Mouse (Mus musculus): ENCODE measurements around the gene Olfr1240. TPM values are rescaled to one million over a fixed set of nuclear protein-coding genes. Genes with fewer than 3 reads are reported as not detected.

Gene Olfr1240
- polyA plus RNA-seq (2016; fragmentation: Nextera tagmentation; extraction: Ambion mirVana) = not detected in 2 replicates

- H3K4me1 ChIP-seq = no peaks in the 10 kb centered on the region
- H3K27ac ChIP-seq (replicated peaks) = no peak within 1 kb of the TSS
- 86% methylated on average over 3 of the region's 3 CpGs for whole genome bisulfite sequencing
- H3K4me3 ChIP-seq = no peak within 1 kb of the TSS
- no peaks in the 10 kb centered on the region for H3K9me3 ChIP-seq (replicated peaks)
- no peak for DNase-seq (ENCODE audit: low spot score)
- no peaks in the 10 kb centered on the region for H3K36me3 ChIP-seq
- H3K27me3 ChIP-seq (ENCODE audit: low read depth, poor library complexity, severe bottlenecking) = no peaks in the 10 kb centered on the region
These were observed at the start of gene Olfr1240 for GRCm38 (mm10) chr2:89442900-89443299. Gene Olfr1240, minus strand, starts transcription at chr2:89443000.

- Histone ChIP-seq H3K36me3 (no peaks in the 10 kb centered on the region), H3K27ac (replicated peaks) (no peak within 1 kb of the TSS), H3K4me1 (no peaks in the 10 kb centered on the region)
These were observed 44.2 kb upstream of the Olfr1240 start, which contains the start of gene Olfr1241 for GRCm38 (mm10) chr2:89487026-89487425. Gene Olfr1241, minus strand, starts transcription at chr2:89487126.

GRCm38 (mm10) chr2:89420307-89420706, 22.5 kb downstream of the Olfr1240 start, which contains the start of gene Olfr1239:
Gene Olfr1239, minus strand, starts transcription at chr2:89420407.
- Histone ChIP-seq H3K27ac (replicated peaks) (no peak within 1 kb of the TSS), H3K36me3 (no peaks in the 10 kb centered on the region), H3K4me1 (no peaks in the 10 kb centered on the region), H3K27me3 (ENCODE audit: low read depth, poor library complexity, severe bottlenecking) (no peaks in the 10 kb centered on the region), H3K9me3 (replicated peaks) (no peaks in the 10 kb centered on the region), H3K4me3 (no peak within 1 kb of the TSS)
- 93% methylated on average over 2 of the region's 2 CpGs for WGBS
- no peak for DNase-seq (ENCODE audit: low spot score)

More at GRCm38 (mm10) chr2:89487026-89487425, 44.2 kb upstream of the Olfr1240 start, which contains the start of gene Olfr1241:
- Histone ChIP-seq H3K27me3 (ENCODE audit: low read depth, poor library complexity, severe bottlenecking) (no peaks in the 10 kb centered on the region), H3K9me3 (replicated peaks) (no peaks in the 10 kb centered on the region), H3K4me3 (no peak within 1 kb of the TSS)
- no peak for DNase-seq (ENCODE audit: low spot score)

- H3K4me3 ChIP-seq = no peak overlapping the region
- H3K4me1 ChIP-seq = no peaks in the 10 kb centered on the region
- DNase-seq (ENCODE audit: low spot score) = no peak
- no peaks in the 10 kb centered on the region for H3K36me3 ChIP-seq
- H3K9me3 ChIP-seq (replicated peaks) = no peaks in the 10 kb centered on the region
- WGBS = 92% methylated on average over 1 of the region's 1 CpGs
- H3K27me3 ChIP-seq (ENCODE audit: low read depth, poor library complexity, severe bottlenecking) = no peaks in the 10 kb centered on the region
- no peak overlapping the region for H3K27ac ChIP-seq (replicated peaks)
These were observed 28.2 kb downstream of the Olfr1240 start for GRCm38 (mm10) chr2:89414557-89414956.

GRCm38 (mm10) chr2:89409576-89409975, 33.2 kb downstream of the Olfr1240 start, which contains the start of gene Olfr1238:
Gene Olfr1238, minus strand, starts transcription at chr2:89409676.
- H3K4me3 ChIP-seq = no peak within 1 kb of the TSS
- H3K4me1 ChIP-seq = no peaks in the 10 kb centered on the region
- DNase-seq (ENCODE audit: low spot score) = no peak
- no peaks in the 10 kb centered on the region for H3K9me3 ChIP-seq (replicated peaks)
- no peaks in the 10 kb centered on the region for H3K36me3 ChIP-seq
- WGBS = 95% methylated on average over 2 of the region's 2 CpGs
- no peaks in the 10 kb centered on the region for H3K27me3 ChIP-seq (ENCODE audit: low read depth, poor library complexity, severe bottlenecking)
- H3K27ac ChIP-seq (replicated peaks) = no peak within 1 kb of the TSS

GRCm38 (mm10) chr2:89400882-89401281, 41.9 kb downstream of the Olfr1240 start:
- Histone ChIP-seq H3K9me3 (replicated peaks) (no peaks in the 10 kb centered on the region), H3K4me1 (no peaks in the 10 kb centered on the region), H3K36me3 (no peaks in the 10 kb centered on the region), H3K4me3 (no peak overlapping the region), H3K27me3 (ENCODE audit: low read depth, poor library complexity, severe bottlenecking) (no peaks in the 10 kb centered on the region), H3K27ac (replicated peaks) (no peak overlapping the region)
- WGBS = 84% methylated on average over 1 of the region's 1 CpGs
- DNase-seq (ENCODE audit: low spot score) = no peak

Other genes starting within 250 kb of the Olfr1240 start
- gene Olfr1226, start 243.0 kb downstream of the Olfr1240 start, polyA plus RNA-seq (2016; fragmentation: Nextera tagmentation; extraction: Ambion mirVana) = not detected in 2 replicates
- not detected in 2 replicates for gene Olfr1228, start 188.9 kb downstream of the Olfr1240 start, polyA plus RNA-seq (2016; fragmentation: Nextera tagmentation; extraction: Ambion mirVana)
- gene Olfr1229, start 155.0 kb downstream of the Olfr1240 start, polyA plus RNA-seq (2016; fragmentation: Nextera tagmentation; extraction: Ambion mirVana) = not detected in 2 replicates
- not detected in 2 replicates for gene Olfr1230, start 145.7 kb downstream of the Olfr1240 start, polyA plus RNA-seq (2016; fragmentation: Nextera tagmentation; extraction: Ambion mirVana)
- not detected in 2 replicates for gene Olfr1231, start 135.9 kb downstream of the Olfr1240 start, polyA plus RNA-seq (2016; fragmentation: Nextera tagmentation; extraction: Ambion mirVana)
- not detected in 2 replicates for gene Olfr1232, start 113.3 kb downstream of the Olfr1240 start, polyA plus RNA-seq (2016; fragmentation: Nextera tagmentation; extraction: Ambion mirVana)
- not detected in 2 replicates for gene Olfr1233, start 100.6 kb downstream of the Olfr1240 start, polyA plus RNA-seq (2016; fragmentation: Nextera tagmentation; extraction: Ambion mirVana)
- gene Olfr1234, start 78.1 kb downstream of the Olfr1240 start, polyA plus RNA-seq (2016; fragmentation: Nextera tagmentation; extraction: Ambion mirVana) = not detected in 2 replicates
- not detected in 2 replicates for gene Olfr1238, start 33.3 kb downstream of the Olfr1240 start, polyA plus RNA-seq (2016; fragmentation: Nextera tagmentation; extraction: Ambion mirVana)
- gene Olfr1239, start 22.6 kb downstream of the Olfr1240 start, polyA plus RNA-seq (2016; fragmentation: Nextera tagmentation; extraction: Ambion mirVana) = not detected in 2 replicates
- gene Olfr1241, start 44.1 kb upstream of the Olfr1240 start, polyA plus RNA-seq (2016; fragmentation: Nextera tagmentation; extraction: Ambion mirVana) = not detected in 2 replicates
- not detected in 2 replicates for gene Olfr1242, start 55.3 kb upstream of the Olfr1240 start, polyA plus RNA-seq (2016; fragmentation: Nextera tagmentation; extraction: Ambion mirVana)
- not detected in 2 replicates for gene Olfr1243, start 88.5 kb upstream of the Olfr1240 start, polyA plus RNA-seq (2016; fragmentation: Nextera tagmentation; extraction: Ambion mirVana)
- not detected in 2 replicates for gene Olfr1245, start 135.4 kb upstream of the Olfr1240 start, polyA plus RNA-seq (2016; fragmentation: Nextera tagmentation; extraction: Ambion mirVana)
- gene Olfr1246, start 150.2 kb upstream of the Olfr1240 start, polyA plus RNA-seq (2016; fragmentation: Nextera tagmentation; extraction: Ambion mirVana) = not detected in 2 replicates
- gene Olfr1247, start 171.1 kb upstream of the Olfr1240 start, polyA plus RNA-seq (2016; fragmentation: Nextera tagmentation; extraction: Ambion mirVana) = not detected in 2 replicates
- not detected in 2 replicates for gene Olfr1248, start 175.2 kb upstream of the Olfr1240 start, polyA plus RNA-seq (2016; fragmentation: Nextera tagmentation; extraction: Ambion mirVana)
- not detected in 2 replicates for gene Olfr1249, start 192.0 kb upstream of the Olfr1240 start, polyA plus RNA-seq (2016; fragmentation: Nextera tagmentation; extraction: Ambion mirVana)
- not detected in 2 replicates for gene Olfr1250, start 218.5 kb upstream of the Olfr1240 start, polyA plus RNA-seq (2016; fragmentation: Nextera tagmentation; extraction: Ambion mirVana)
- not detected in 2 replicates for gene Olfr1251, start 228.9 kb upstream of the Olfr1240 start, polyA plus RNA-seq (2016; fragmentation: Nextera tagmentation; extraction: Ambion mirVana)